Mouse (Mus musculus) layer of hippocampus, postnatal 14 days (tissue): ENCODE data around the gene BC048403. TPM values are rescaled to one million over a fixed set of nuclear protein-coding genes. Genes with fewer than 3 reads are reported as not detected.
"Not testable (repeated sequence)": the region's sequence is repeated elsewhere in the genome, so short reads cannot be mapped to it uniquely, and the experiment has no call there.

Experiments
- DNase-seq, 2 experiments: peaks; one replicate each; pipeline ENCODE4 v3.0.0; 2021 to 2022; ENCODE audit warnings: low spot score in 2 of 2, mixed read lengths in 1 of 2
- total RNA-seq, 2 experiments: library from RNA; stranded (reverse); gene quantifications; 2 replicates each; pipeline ENCODE4 v1.2.3; 2021

BC048403 gene
- total RNA-seq, 2 experiments from 2014 or later, result 7.6 to 8.1 TPM

- no peak for DNase-seq
These were observed 16.1 kb downstream of the BC048403 start for GRCm38 (mm10) chr10:121755822-121756221.

- no peak for DNase-seq
These were observed 16.9 kb downstream of the BC048403 start for GRCm38 (mm10) chr10:121756677-121757076.

GRCm38 (mm10) chr10:121759095-121759494 is 19.4 kb downstream of the BC048403 start:
- DNase-seq, result no peak

GRCm38 (mm10) chr10:121762141-121762540 is 22.4 kb downstream of the BC048403 start:
- DNase-seq, result no peak

- no peak for DNase-seq
These were observed 23.5 kb downstream of the BC048403 start for GRCm38 (mm10) chr10:121763191-121763590.

- no peak for DNase-seq
These were observed 24.9 kb downstream of the BC048403 start for GRCm38 (mm10) chr10:121764469-121765173.

- peak; percentile 32 to 71 for DNase-seq
These were observed 25.7 kb downstream of the BC048403 start for GRCm38 (mm10) chr10:121765174-121766057.

GRCm38 (mm10) chr10:121767295-121767694 is 27.6 kb downstream of the BC048403 start:
- DNase-seq, result not testable (repeated sequence)

- no peak for DNase-seq
These were observed 30.0 kb downstream of the BC048403 start for GRCm38 (mm10) chr10:121769711-121770110.

GRCm38 (mm10) chr10:121770624-121771577 is 31.2 kb downstream of the BC048403 start:
- DNase-seq, result no peak

GRCm38 (mm10) chr10:121773813-121774212 is 34.1 kb downstream of the BC048403 start:
- no peak for DNase-seq

GRCm38 (mm10) chr10:121775990-121776389 is 36.3 kb downstream of the BC048403 start:
- DNase-seq, result no peak

- no peak for DNase-seq
These were observed 41.4 kb downstream of the BC048403 start for GRCm38 (mm10) chr10:121781159-121781558.

- DNase-seq, result no peak
These were observed 48.8 kb downstream of the BC048403 start for GRCm38 (mm10) chr10:121788536-121788935.

- DNase-seq, result no peak
These were observed 50.3 kb downstream of the BC048403 start for GRCm38 (mm10) chr10:121790078-121790477.

GRCm38 (mm10) chr10:121792661-121793060 is 52.9 kb downstream of the BC048403 start:
- DNase-seq, result no peak

- no peak for DNase-seq
These were observed 54.7 kb downstream of the BC048403 start for GRCm38 (mm10) chr10:121794486-121794885.

GRCm38 (mm10) chr10:121796027-121796802 is 56.5 kb downstream of the BC048403 start:
- no peak for DNase-seq

GRCm38 (mm10) chr10:121800041-121800440 is 60.3 kb downstream of the BC048403 start:
- no peak for DNase-seq
